Mouse (Mus musculus): ENCODE measurements around the gene Fut4.
"Not testable (repeated sequence)": the region's sequence is repeated elsewhere in the genome, so short reads cannot be mapped to it uniquely, and the experiment has no call there.

Gene Fut4

DNA sequence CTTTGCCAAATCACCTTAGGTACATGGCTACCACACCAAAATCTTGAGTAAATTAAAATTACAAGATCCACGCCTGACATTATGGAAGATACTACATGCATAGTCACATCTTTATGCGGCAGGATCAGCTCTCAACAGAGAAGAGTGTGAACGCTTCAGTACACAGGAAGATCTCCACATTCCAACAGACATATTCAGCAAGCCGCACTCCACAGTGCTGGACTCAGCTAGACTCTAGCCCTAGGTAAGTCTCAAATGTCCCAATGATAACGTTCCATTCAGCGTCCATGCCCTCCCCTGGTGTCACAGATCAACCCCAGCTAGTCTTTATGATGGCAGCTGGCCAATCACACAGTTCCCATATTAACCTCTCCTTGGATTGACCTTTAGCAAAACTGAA is 26.2 kb downstream of the Fut4 start:
- DNase-seq (ENCODE audit: low read depth) = no peak

DNA sequence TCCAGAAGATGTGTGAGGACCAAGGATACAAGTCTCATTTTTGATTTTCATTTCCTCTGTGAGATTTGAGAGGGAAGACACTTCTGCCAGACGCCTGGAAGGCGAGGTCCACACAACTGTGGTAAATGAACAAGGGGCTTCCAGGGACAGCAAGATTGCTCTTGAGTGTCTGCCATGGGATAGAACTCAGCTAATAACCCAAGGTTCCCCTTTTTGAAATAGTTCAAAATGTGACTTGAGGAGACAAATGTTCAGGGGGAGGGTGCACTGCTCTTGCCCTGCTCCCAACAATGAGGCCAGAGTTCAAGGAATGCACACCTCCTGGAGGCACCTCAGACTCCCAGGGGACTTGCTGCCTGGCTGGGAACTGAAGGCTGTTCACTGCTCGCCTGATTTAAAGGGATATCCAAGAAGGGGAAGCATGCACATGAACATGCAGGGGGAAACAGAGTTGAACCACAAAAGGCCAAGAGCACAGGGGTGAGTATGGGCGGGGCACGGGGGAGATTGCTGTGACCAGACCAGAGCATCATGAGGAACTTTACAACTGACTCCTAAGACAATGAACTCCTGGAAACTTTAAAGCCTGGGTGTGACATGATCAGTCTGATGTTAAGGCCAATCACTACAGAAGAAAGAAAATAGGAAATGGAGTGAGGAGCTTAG is 27.3 kb downstream of the Fut4 start:
- no peak for DNase-seq (ENCODE audit: low read depth)

DNA sequence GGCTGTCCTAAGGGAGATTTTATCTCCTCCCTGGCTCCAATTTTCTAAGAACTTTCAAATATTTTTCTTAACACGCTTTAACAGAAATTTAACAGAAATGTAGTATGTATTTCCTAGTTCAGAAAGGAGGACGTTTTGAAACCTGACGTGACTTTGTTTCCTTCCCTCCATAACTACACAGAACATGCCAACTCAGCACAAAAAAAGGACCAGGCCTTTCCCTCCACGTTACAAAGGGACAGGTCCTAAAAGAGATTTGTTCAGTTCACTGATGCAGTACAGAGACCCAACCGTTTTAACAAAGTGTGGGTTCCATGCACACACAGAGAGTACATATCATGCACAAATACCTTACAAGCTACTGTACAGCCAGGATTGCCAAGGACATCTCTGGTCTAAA is 30.6 kb downstream of the Fut4 start:
- DNase-seq (ENCODE audit: low read depth) = no peak

DNA sequence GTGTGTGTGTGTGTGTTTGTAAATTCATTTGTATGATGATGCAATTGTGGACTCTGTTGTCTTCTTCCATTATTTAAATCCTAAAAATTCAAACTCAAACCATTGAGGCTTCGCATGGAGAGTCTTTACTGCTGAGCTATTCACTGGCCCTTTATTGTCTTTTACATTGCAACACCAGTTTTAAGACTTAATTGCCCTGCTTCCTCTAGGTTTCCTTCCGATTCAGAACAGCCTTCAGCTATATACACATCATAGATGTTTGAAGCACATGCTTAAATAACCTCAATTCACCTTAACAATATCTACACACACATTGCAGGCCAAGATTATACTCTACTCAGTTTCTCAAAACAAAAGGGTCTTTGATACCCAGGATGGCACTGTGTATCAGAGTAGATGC is 31.8 kb downstream of the Fut4 start:
- DNase-seq (ENCODE audit: low read depth) = no peak

DNA sequence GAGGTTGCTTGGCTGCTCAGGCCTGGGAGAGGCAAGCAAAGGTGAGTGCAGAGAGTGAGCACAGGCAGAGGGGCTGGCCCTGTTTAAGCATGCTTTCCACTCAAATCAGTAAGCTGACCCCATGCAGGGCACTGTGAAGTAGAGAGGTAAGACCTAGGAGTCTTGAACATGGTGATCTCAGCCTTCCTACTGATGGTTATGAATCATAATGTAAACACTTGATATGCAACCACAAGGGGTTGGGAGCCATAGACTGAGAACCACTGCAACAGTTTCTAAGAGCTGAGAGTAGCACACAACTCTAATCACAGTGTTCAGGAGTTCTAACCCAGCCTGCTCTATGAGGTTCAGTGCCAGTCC is 33.9 kb downstream of the Fut4 start:
- no peak for DNase-seq (ENCODE audit: low read depth)

DNA sequence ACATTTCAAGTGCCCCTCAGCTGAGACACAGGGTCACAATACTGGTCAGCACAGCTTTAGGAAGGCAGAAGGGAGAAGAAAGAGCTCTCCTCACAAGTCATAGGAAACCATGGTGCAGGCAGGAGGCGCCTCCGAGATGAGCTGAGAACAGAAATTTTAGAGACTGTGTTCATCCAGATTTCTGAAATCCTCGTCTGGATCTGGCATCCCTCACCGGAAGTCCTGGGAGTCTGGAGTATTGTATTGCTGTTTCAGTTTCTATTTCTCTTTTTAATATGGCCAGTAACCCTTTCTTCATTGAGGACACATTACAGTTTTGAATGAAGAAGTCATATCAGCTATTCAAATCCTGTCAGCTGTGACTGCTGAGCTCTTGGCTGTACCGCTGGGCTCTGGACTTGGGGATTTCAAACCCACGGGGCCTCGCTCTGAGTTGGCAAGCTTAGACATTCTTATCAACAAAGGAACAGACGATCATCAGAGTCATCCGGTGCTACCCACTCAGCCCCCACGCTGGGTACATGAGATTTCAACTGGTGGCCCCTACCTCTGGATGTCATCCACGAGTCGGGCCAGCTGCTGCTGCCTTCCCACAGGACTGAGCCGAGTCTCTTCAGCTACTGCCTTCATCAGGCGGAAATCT is 34.4 kb downstream of the Fut4 start:
- no peak for DNase-seq (ENCODE audit: low read depth)

GRCm38 (mm10) chr9:14715258-14715657 is 36.9 kb downstream of the Fut4 start:
- DNase-seq (ENCODE audit: low read depth) = no peak

DNA sequence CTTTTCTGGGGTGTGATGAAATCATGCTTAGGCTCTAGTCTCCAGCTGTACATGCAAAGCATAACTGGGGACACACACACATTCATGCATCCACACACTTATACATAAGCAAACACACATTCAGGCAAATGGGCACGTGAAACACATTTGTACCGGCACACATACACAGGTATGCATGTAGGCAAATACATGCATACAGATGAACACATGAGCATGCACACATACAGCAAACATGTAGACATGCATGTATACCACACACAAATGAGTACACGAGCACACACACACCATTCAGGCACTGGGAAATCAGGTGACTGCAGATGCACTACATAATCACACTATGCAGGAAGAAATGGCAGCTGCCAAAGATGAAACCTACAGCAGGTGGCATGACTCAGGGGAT is 41.3 kb downstream of the Fut4 start:
- DNase-seq (ENCODE audit: low read depth) = no peak

- no peak for DNase-seq (ENCODE audit: low read depth)
Observed at GRCm38 (mm10) chr9:14705321-14706162, 46.7 kb downstream of the Fut4 start.

DNA sequence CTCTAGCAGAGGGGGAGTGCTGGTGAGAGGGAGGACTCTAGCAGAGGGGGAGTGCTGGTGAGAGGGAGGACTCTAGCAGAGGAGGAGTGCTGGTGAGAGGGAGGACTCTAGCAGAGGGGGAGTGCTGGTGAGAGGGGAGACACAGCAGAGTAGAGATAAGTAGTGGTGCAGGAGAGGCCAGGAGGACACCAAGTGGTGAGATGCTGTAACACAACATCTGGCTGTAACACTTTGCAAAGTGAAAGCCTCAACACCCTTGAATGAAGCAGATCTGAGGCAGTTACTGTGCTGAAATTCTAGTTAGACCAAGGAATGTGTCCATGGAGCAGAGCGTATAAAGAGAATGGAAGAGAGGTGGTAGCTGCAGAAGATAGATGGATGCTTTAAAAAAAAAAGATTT is 51.4 kb downstream of the Fut4 start:
- not testable (repeated sequence) for DNase-seq (ENCODE audit: low read depth)

- DNase-seq (ENCODE audit: low read depth) = no peak
Observed at GRCm38 (mm10) chr9:14699288-14699640, 52.9 kb downstream of the Fut4 start.

- DNase-seq (ENCODE audit: low read depth) = peak; percentile 75
Observed at GRCm38 (mm10) chr9:14698582-14699287, 53.5 kb downstream of the Fut4 start.
